Mouse (Mus musculus): ENCODE results near the gene Cpox.

Cpox gene

GRCm38 (mm10) chr16:58670643-58671042, 551 bp downstream of the Cpox start:
- DNase-seq (ENCODE audit: low spot score): no peak

- DNase-seq (ENCODE audit: low spot score): no peak
Observed at GRCm38 (mm10) chr16:58671212-58671985, 1.3 kb downstream of the Cpox start.

- no peak for DNase-seq (ENCODE audit: low spot score)
Observed at GRCm38 (mm10) chr16:58672396-58672795, 2.3 kb downstream of the Cpox start.

- no peak for DNase-seq (ENCODE audit: low spot score)
Observed at GRCm38 (mm10) chr16:58673811-58674410, 3.8 kb downstream of the Cpox start.

- DNase-seq (ENCODE audit: low spot score): no peak
Observed at GRCm38 (mm10) chr16:58675256-58675655, 5.2 kb downstream of the Cpox start.

GRCm38 (mm10) chr16:58676156-58676555, 6.1 kb downstream of the Cpox start:
- DNase-seq (ENCODE audit: low spot score): no peak

GRCm38 (mm10) chr16:58676633-58677032, 6.5 kb downstream of the Cpox start:
- no peak for DNase-seq (ENCODE audit: low spot score)

- no peak for DNase-seq (ENCODE audit: low spot score)
Observed at GRCm38 (mm10) chr16:58677491-58677890, 7.4 kb downstream of the Cpox start.

GRCm38 (mm10) chr16:58678660-58679059, 8.6 kb downstream of the Cpox start:
- no peak for DNase-seq (ENCODE audit: low spot score)

GRCm38 (mm10) chr16:58682046-58682445, 12.0 kb downstream of the Cpox start:
- no peak for DNase-seq (ENCODE audit: low spot score)

- DNase-seq (ENCODE audit: low spot score): no peak
Observed at GRCm38 (mm10) chr16:58682870-58683269, 12.8 kb downstream of the Cpox start.

GRCm38 (mm10) chr16:58683911-58684310, 13.8 kb downstream of the Cpox start:
- no peak for DNase-seq (ENCODE audit: low spot score)

- no peak for DNase-seq (ENCODE audit: low spot score)
Observed at GRCm38 (mm10) chr16:58684537-58684936, 14.4 kb downstream of the Cpox start.

GRCm38 (mm10) chr16:58685548-58686537, 15.8 kb downstream of the Cpox start:
- DNase-seq (ENCODE audit: low spot score): no peak

GRCm38 (mm10) chr16:58688534-58688933, 18.4 kb downstream of the Cpox start:
- DNase-seq (ENCODE audit: low spot score): no peak

- no peak for DNase-seq (ENCODE audit: low spot score)
Observed at GRCm38 (mm10) chr16:58689555-58690169, 19.6 kb downstream of the Cpox start.

- no peak for DNase-seq (ENCODE audit: low spot score)
Observed at GRCm38 (mm10) chr16:58690322-58690732, 20.2 kb downstream of the Cpox start.

GRCm38 (mm10) chr16:58694091-58694490, 24.0 kb downstream of the Cpox start:
- no peak for DNase-seq (ENCODE audit: low spot score)

- DNase-seq (ENCODE audit: low spot score): no peak
Observed at GRCm38 (mm10) chr16:58696796-58697195, 26.7 kb downstream of the Cpox start.

GRCm38 (mm10) chr16:58697261-58697660, 27.2 kb downstream of the Cpox start:
- no peak for DNase-seq (ENCODE audit: low spot score)

GRCm38 (mm10) chr16:58700174-58700573, 30.1 kb downstream of the Cpox start:
- no peak for DNase-seq (ENCODE audit: low spot score)

- no peak for DNase-seq (ENCODE audit: low spot score)
Observed at GRCm38 (mm10) chr16:58700816-58701424, 30.8 kb downstream of the Cpox start.
